Comparison of ENCODE assay signal across 8 mouse cellular contexts in the genomic region with DNA sequence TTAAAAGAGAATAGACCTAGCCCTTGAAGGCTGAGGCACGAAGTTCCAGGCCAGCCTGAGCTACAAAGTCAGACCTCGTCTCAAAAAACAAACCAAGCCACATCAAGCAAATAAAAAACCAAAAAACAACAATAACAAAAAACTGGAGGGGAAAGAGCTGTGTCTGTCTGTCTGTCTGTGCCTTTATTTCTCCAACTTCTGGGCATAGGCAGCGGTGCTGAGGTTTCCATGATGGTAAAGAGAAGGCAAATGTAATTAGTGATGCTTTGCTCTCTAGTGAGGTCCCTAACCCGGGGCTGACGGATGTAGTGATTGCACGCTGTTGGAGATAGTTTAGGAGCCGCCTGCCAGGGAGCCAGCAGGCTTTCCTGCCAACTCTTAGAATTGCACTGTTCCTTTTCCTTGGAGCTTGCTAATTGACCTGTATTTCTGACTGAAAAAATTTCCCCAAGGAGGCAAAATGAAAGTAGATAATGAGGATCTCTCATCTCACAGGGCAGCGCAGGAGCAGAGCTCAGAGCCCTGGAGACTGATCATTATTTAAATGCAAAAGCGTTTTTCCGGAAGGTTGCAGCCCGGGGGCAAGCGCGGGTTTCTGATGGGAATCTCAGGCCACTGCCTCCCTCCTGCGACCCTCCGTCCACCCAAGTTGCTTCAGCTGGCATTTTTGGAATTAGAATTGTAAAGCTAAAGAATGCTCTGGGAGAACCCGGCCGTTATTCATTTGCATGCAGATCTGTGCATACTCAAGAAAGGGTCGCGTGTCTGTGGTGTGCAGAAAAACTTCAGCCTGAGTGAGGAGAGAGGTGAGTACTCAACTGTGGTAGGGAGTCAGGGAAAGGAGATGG. TPM values are rescaled to one million over a fixed set of nuclear protein-coding genes. Genes with fewer than 3 reads are reported as not detected.
DNase-seq lines count a peak whose midpoint lies in the region; ATAC-seq and TF ChIP-seq lines count a peak whose summit lies in the region.

No protein-coding gene starts in this region.

- WGBS in embryonic facial prominence, embryonic 11.5 days = 3% methylated on average over 19 of the region's 19 CpGs
- WGBS in intestine, embryonic 16.5 days = 11% methylated on average over 19 of the region's 19 CpGs
- WGBS in neural tube, embryonic 14.5 days = 2% methylated on average over 19 of the region's 19 CpGs

- H3K9ac ChIP-seq in embryonic facial prominence, embryonic 11.5 days (replicated peaks; ENCODE audit: low read length) = peak overlapping the region; percentile 32
- H3K9ac ChIP-seq in intestine, embryonic 16.5 days (ENCODE audit: low read depth, low read length) = peak overlapping the region; percentile 29; the same call in 1 of the 2 replicates
- H3K9ac ChIP-seq in neural tube, embryonic 14.5 days (replicated peaks; ENCODE audit: low read depth, low read length) = no peak overlapping the region; the same call in 1 of the 2 replicates

- no peaks in the 10 kb centered on the region; the same call in 1 of the 2 replicates for H3K4me1 ChIP-seq in embryonic facial prominence, embryonic 11.5 days (ENCODE audit: control insufficient read depth, insufficient read depth, low read length)
- peaks cover 3% of the 10 kb centered on the region; the same call in 1 of the 2 replicates for H3K4me1 ChIP-seq in intestine, embryonic 16.5 days (ENCODE audit: control insufficient read depth, insufficient read depth, low read length)
- peaks cover 9% of the 10 kb centered on the region for H3K4me1 ChIP-seq in neural tube, embryonic 14.5 days (ENCODE audit: control insufficient read depth, insufficient read depth, low read length)

- no peak for TF ChIP-seq CTCF in layer of hippocampus, adult 2 months (conservative IDR thresholded peaks at IDR 0.05)

- no peak for DNase-seq in layer of hippocampus, adult 2 months (ENCODE audit: low spot score in 2 of 2)
- DNase-seq in layer of hippocampus, adult 9-11 months = no peak
- peak; percentile 45 for DNase-seq in embryonic facial prominence, embryonic 11.5 days (ENCODE audit: low spot score)
- DNase-seq in adrenal gland, postnatal 10 days = no peak
- DNase-seq in left cerebral cortex, postnatal 10 days (ENCODE audit: extremely low spot score in 1 of 2, low spot score in 2 of 2) = no peak
- no peak for DNase-seq in urinary bladder, adult 18-20 months (ENCODE audit: low spot score in 2 of 2)

- H3K4me2 ChIP-seq in embryonic facial prominence, embryonic 11.5 days (ENCODE audit: low read depth, low read length) = peak overlapping the region; percentile 39
- H3K4me2 ChIP-seq in intestine, embryonic 16.5 days (ENCODE audit: low read depth, low read length) = peak overlapping the region; percentile 56
- H3K4me2 ChIP-seq in neural tube, embryonic 14.5 days (ENCODE audit: low read depth, low read length) = peak overlapping the region; percentile 43

- H3K9me3 ChIP-seq in embryonic facial prominence, embryonic 11.5 days (replicated peaks; ENCODE audit: control insufficient read depth, low read length) = no peaks in the 10 kb centered on the region
- no peaks in the 10 kb centered on the region for H3K9me3 ChIP-seq in intestine, embryonic 16.5 days (ENCODE audit: control insufficient read depth, low read length)
- no peaks in the 10 kb centered on the region for H3K9me3 ChIP-seq in neural tube, embryonic 14.5 days (ENCODE audit: control insufficient read depth, low read length)

- peak overlapping the region; percentile 37 for H3K4me3 ChIP-seq in layer of hippocampus, adult 2 months
- H3K4me3 ChIP-seq in embryonic facial prominence, embryonic 11.5 days (ENCODE audit: low read depth, low read length) = peak overlapping the region; percentile 17
- H3K4me3 ChIP-seq in intestine, embryonic 16.5 days (ENCODE audit: low read length) = peak overlapping the region; percentile 32
- no peak overlapping the region for H3K4me3 ChIP-seq in neural tube, embryonic 14.5 days (ENCODE audit: low read depth, low read length)

- intact Hi-C loops in left cerebral cortex, postnatal 10 days (cut with DNase I) = no loop called here

- peak overlapping the region; percentile 61 for H3K27ac ChIP-seq in layer of hippocampus, adult 2 months
- no peak overlapping the region for H3K27ac ChIP-seq in embryonic facial prominence, embryonic 11.5 days (replicated peaks; ENCODE audit: low read depth, low read length)
- H3K27ac ChIP-seq in intestine, embryonic 16.5 days (ENCODE audit: low read length) = no peak overlapping the region
- H3K27ac ChIP-seq in neural tube, embryonic 14.5 days (ENCODE audit: low read depth, low read length) = peak overlapping the region; percentile 60

- no peaks in the 10 kb centered on the region for H3K27me3 ChIP-seq in embryonic facial prominence, embryonic 11.5 days (ENCODE audit: control insufficient read depth, insufficient read depth, low read length)
- H3K27me3 ChIP-seq in intestine, embryonic 16.5 days (replicated peaks; ENCODE audit: control insufficient read depth, insufficient read depth, low read length) = no peaks in the 10 kb centered on the region
- no peaks in the 10 kb centered on the region for H3K27me3 ChIP-seq in neural tube, embryonic 14.5 days (ENCODE audit: control insufficient read depth, insufficient read depth, low read length)

- H3K36me3 ChIP-seq in embryonic facial prominence, embryonic 11.5 days (replicated peaks; ENCODE audit: control insufficient read depth, insufficient read depth, low read depth, low read length) = no peaks in the 10 kb centered on the region
- no peaks in the 10 kb centered on the region for H3K36me3 ChIP-seq in intestine, embryonic 16.5 days (ENCODE audit: control insufficient read depth, insufficient read depth, low read length)
- no peaks in the 10 kb centered on the region for H3K36me3 ChIP-seq in neural tube, embryonic 14.5 days (ENCODE audit: control insufficient read depth, insufficient read depth, low read length)

- ATAC-seq in embryonic facial prominence, embryonic 11.5 days (replicated peaks; ENCODE audit: insufficient number of reproducible peaks, low FRiP score, low TSS enrichment, low read depth) = 0 out of 2 replicates have a peak, but pooled peaks have one; percentile 44
- ATAC-seq in intestine, embryonic 16.5 days = no peak
- ATAC-seq in neural tube, embryonic 14.5 days (ENCODE audit: low read depth) = peak; percentile 65

RNA-seq across cellular contexts. Expression of gene Nim1k, which starts 14.1 kb away (rescaled TPM):
- total RNA-seq in layer of hippocampus, adult 2 months (2021) = 10 to 100 TPM; 13.1 to 14.0 TPM
- 1.5 and 1.6 TPM in 2 replicates for polyA plus RNA-seq in embryonic facial prominence, embryonic 11.5 days (2014; fragmentation: Nextera tagmentation; extraction: Ambion mirVana)
- 0.39 and 0.48 TPM in 2 replicates for polyA plus RNA-seq in intestine, embryonic 16.5 days (2015; fragmentation: Nextera tagmentation; extraction: Ambion mirVana)
- 5.3 and 5.9 TPM in 2 replicates for polyA plus RNA-seq in neural tube, embryonic 14.5 days (2014; fragmentation: Nextera tagmentation; extraction: Ambion mirVana)
- total RNA-seq in adrenal gland, postnatal 10 days (2021) = 1 to 10 TPM; 2.0 to 3.6 TPM
- total RNA-seq in left cerebral cortex, postnatal 10 days (2021) = 10 to 100 TPM; 15.2 to 16.3 TPM

RNA-seq across cellular contexts. Expression of gene Zfp131, which starts 49.1 kb away (rescaled TPM):
- total RNA-seq in layer of hippocampus, adult 2 months (2021) = 10 to 100 TPM; 40.4 to 43.2 TPM
- 46.6 and 46.7 TPM in 2 replicates for polyA plus RNA-seq in embryonic facial prominence, embryonic 11.5 days (2014; fragmentation: Nextera tagmentation; extraction: Ambion mirVana)
- 18.0 and 21.4 TPM in 2 replicates for polyA plus RNA-seq in intestine, embryonic 16.5 days (2015; fragmentation: Nextera tagmentation; extraction: Ambion mirVana)
- 38.4 and 38.7 TPM in 2 replicates for polyA plus RNA-seq in neural tube, embryonic 14.5 days (2014; fragmentation: Nextera tagmentation; extraction: Ambion mirVana)
- 10 to 100 TPM; 34.6 to 35.1 TPM for total RNA-seq in adrenal gland, postnatal 10 days (2021)
- total RNA-seq in left cerebral cortex, postnatal 10 days (2021) = 10 to 100 TPM; 41.5 to 44.3 TPM

RNA-seq across cellular contexts. Expression of gene Hmgcs1, which starts 51.4 kb away (rescaled TPM):
- total RNA-seq in layer of hippocampus, adult 2 months (2021) = 100 to 1,000 TPM; 192 to 193 TPM
- 274 and 293 TPM in 2 replicates for polyA plus RNA-seq in embryonic facial prominence, embryonic 11.5 days (2014; fragmentation: Nextera tagmentation; extraction: Ambion mirVana)
- polyA plus RNA-seq in intestine, embryonic 16.5 days (2015; fragmentation: Nextera tagmentation; extraction: Ambion mirVana) = 247 and 266 TPM in 2 replicates
- 506 and 536 TPM in 2 replicates for polyA plus RNA-seq in neural tube, embryonic 14.5 days (2014; fragmentation: Nextera tagmentation; extraction: Ambion mirVana)
- total RNA-seq in adrenal gland, postnatal 10 days (2021) = 100 to 1,000 TPM; 219 to 270 TPM
- total RNA-seq in left cerebral cortex, postnatal 10 days (2021) = 100 to 1,000 TPM; 639 to 688 TPM

Comparison
In these comparisons a context has a peak if more than half of its experiments do, and no peak if none do; other contexts are left out.
1. H3K27ac ChIP-seq: peak in layer of hippocampus, adult 2 months (single experiment) and neural tube, embryonic 14.5 days (single experiment); none in embryonic facial prominence, embryonic 11.5 days (single experiment) and intestine, embryonic 16.5 days (single experiment).
2. Peak in every context shown above with its lines, with median percentiles within 50 percentile points of each other: H3K4me2 ChIP-seq.